Mouse (Mus musculus): ENCODE measurements around the gene Lrrn4cl. TPM values are rescaled to one million over a fixed set of nuclear protein-coding genes. Genes with fewer than 3 reads are reported as not detected.

Lrrn4cl gene
- total RNA-seq, 2 experiments from 2014 or later = 0.76 to 0.93 TPM

Small RNA genes lying within 50 kb of the gene (microRNA-seq; reads per million reads assigned to microRNA genes)
- not detected for gene Mir5136

Other genes starting within 250 kb of the Lrrn4cl start
- 10 to 100 TPM; 12.0 TPM for gene Slc22a6, start 232.7 kb upstream of the Lrrn4cl start, total RNA-seq (2021)
- 10 to 100 TPM; 58.0 to 63.6 TPM for gene Chrm1, start 187.0 kb upstream of the Lrrn4cl start, total RNA-seq (2021)
- 100 to 1,000 TPM; 166 to 179 TPM for gene Slc3a2, start 127.4 kb upstream of the Lrrn4cl start, total RNA-seq (2021)
- gene Wdr74, start 114.9 kb upstream of the Lrrn4cl start, total RNA-seq (2021) = 10 to 100 TPM; 55.9 to 56.5 TPM
- gene 1700092M07Rik, start 110.0 kb upstream of the Lrrn4cl start, total RNA-seq (2021) = 1 to 10 TPM; 2.7 to 2.8 TPM
- gene Stx5a, start 109.4 kb upstream of the Lrrn4cl start, total RNA-seq (2021) = 10 to 100 TPM; 70.8 to 77.5 TPM
- gene Nxf1, start 93.7 kb upstream of the Lrrn4cl start, total RNA-seq (2021) = 100 to 1,000 TPM; 105 to 110 TPM
- 100 to 1,000 TPM in 1 of 2 experiments, 10 to 100 TPM in 1; 96.5 to 102 TPM for gene Tmem223, start 79.8 kb upstream of the Lrrn4cl start, total RNA-seq (2021)
- 1 to 10 TPM; 8.2 to 9.2 TPM for gene Tmem179b, start 76.3 kb upstream of the Lrrn4cl start, total RNA-seq (2021)
- gene Taf6l, start 64.4 kb upstream of the Lrrn4cl start, total RNA-seq (2021) = 10 to 100 TPM; 24.9 to 29.4 TPM
- 10 to 100 TPM; 87.2 to 92.3 TPM for gene Polr2g, start 52.2 kb upstream of the Lrrn4cl start, total RNA-seq (2021)
- 1 to 10 TPM; 5.1 to 6.8 TPM for gene Zbtb3, start 48.2 kb upstream of the Lrrn4cl start, total RNA-seq (2021)
- gene Ttc9c, start 31.4 kb upstream of the Lrrn4cl start, total RNA-seq (2021) = 10 to 100 TPM; 46.0 to 47.2 TPM
- gene Hnrnpul2, start 30.8 kb upstream of the Lrrn4cl start, total RNA-seq (2021) = 100 to 1,000 TPM; 108 to 116 TPM
- gene AC129217.1, start 21.0 kb upstream of the Lrrn4cl start, total RNA-seq (2021) = not detected
- 10 to 100 TPM; 76.9 to 78.4 TPM for gene Bscl2, start 13.3 kb upstream of the Lrrn4cl start, total RNA-seq (2021)
- gene Gng3, start 11.6 kb upstream of the Lrrn4cl start, total RNA-seq (2021) = 100 to 1,000 TPM; 275 to 279 TPM
- 100 to 1,000 TPM; 109 to 122 TPM for gene Ubxn1, start 20.7 kb downstream of the Lrrn4cl start, total RNA-seq (2021)
- 10 to 100 TPM; 22.3 to 25.7 TPM for gene Uqcc3, start 30.2 kb downstream of the Lrrn4cl start, total RNA-seq (2021)
- 1 to 10 TPM; 4.6 to 8.6 TPM for gene Lbhd1, start 33.0 kb downstream of the Lrrn4cl start, total RNA-seq (2021)
- gene Gm49403, start 33.2 kb downstream of the Lrrn4cl start, total RNA-seq (2021) = not detected
- gene 1810009A15Rik, start 38.1 kb downstream of the Lrrn4cl start, total RNA-seq (2021) = 10 to 100 TPM; 16.4 to 21.4 TPM
- 1 to 10 TPM; 4.2 to 5.8 TPM for gene Gm49416, start 38.2 kb downstream of the Lrrn4cl start, total RNA-seq (2021)
- gene Ints5, start 42.2 kb downstream of the Lrrn4cl start, total RNA-seq (2021) = 10 to 100 TPM; 25.3 to 25.6 TPM
- gene Ganab, start 47.3 kb downstream of the Lrrn4cl start, total RNA-seq (2021) = 100 to 1,000 TPM; 102 to 110 TPM
- 100 to 1,000 TPM; 109 to 115 TPM for gene B3gat3, start 69.6 kb downstream of the Lrrn4cl start, total RNA-seq (2021)
- gene Rom1, start 78.6 kb downstream of the Lrrn4cl start, total RNA-seq (2021) = 1 to 10 TPM; 1.4 to 1.7 TPM
- gene Eml3, start 78.8 kb downstream of the Lrrn4cl start, total RNA-seq (2021) = 10 to 100 TPM in 1 of 2 experiments, 1 to 10 TPM in 1; 9.4 to 11.6 TPM
- gene Mta2, start 91.1 kb downstream of the Lrrn4cl start, total RNA-seq (2021) = 10 to 100 TPM; 75.4 to 79.6 TPM
- gene Tut1, start 103.1 kb downstream of the Lrrn4cl start, total RNA-seq (2021) = 10 to 100 TPM; 17.5 to 20.0 TPM
- gene Eef1g, start 116.3 kb downstream of the Lrrn4cl start, total RNA-seq (2021) = 100 to 1,000 TPM; 385 to 398 TPM
- 10 to 100 TPM; 14.0 to 18.5 TPM for gene Ahnak, start 138.5 kb downstream of the Lrrn4cl start, total RNA-seq (2021)
- under 1 TPM in 1 of 2 experiments, not detected in 1; 0.94 TPM for gene Scgb1a1, start 237.2 kb downstream of the Lrrn4cl start, total RNA-seq (2021)